8 mouse cellular contexts compared by ENCODE assay signal in the genomic region with DNA sequence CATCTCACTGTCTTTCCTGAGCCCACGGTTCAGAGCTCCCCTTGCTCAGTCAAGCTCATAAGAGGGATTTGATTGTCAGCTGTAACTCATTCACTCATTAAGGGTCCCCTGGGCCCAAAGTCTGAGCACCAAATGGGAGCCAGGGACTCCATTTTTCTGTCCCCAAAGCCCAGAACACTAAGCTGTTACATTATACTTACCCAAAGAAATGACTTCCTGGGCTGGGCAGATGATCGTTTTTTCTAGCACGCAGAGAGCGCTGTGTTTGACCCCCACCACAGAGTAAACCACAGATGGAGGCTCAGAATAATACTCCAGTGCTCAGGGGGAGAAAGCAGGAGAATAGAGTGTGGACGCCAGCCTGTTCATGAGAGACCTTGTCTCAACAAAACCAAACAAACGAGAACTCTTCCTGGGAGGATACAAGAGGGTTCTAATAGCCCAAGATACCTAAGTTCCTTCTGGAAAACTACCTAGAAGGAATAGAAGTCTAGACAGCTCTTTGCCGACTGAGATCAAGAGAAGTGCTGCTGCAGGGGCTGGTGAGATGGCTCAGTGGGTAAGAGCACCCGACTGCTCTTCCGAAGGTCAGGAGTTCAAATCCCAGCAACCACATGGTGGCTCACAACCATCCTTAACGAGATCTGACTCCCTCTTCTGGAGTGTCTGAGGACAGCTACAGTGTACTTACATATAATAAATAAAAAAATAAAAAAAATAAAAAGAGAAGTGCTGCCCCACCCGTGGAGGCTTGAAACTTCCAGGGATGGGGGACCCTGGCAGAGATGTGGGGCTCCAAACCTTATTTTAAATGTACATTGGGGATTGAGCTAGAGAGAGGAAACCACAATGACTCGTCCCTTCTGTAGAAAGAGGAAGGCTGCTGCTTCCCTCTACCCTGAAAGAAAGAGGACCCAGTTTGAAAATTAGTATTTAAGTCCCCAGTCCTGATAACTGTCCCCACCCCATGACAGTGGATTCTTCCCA. TPM values are rescaled to one million over a fixed set of nuclear protein-coding genes. Genes with fewer than 3 reads are reported as not detected.
DNase-seq lines count a peak whose midpoint lies in the region; ATAC-seq lines count a peak whose summit lies in the region.

No protein-coding gene starts in this region.

- WGBS in kidney, embryonic 16.5 days, result 48% methylated on average over 12 of the region's 12 CpGs

- DNase-seq in kidney, adult 18-20 months, result no peak
- peak; percentile 17 for DNase-seq in induced T-regulatory cell, adult 2 months (ENCODE audit: low read depth)
- DNase-seq in embryo, embryonic 10 days (ENCODE audit: low spot score), result no peak
- no peak for DNase-seq in urinary bladder, adult 2 months (ENCODE audit: low spot score)
- no peak for DNase-seq in gastrocnemius, adult 18-20 months (ENCODE audit: low spot score)

- no peaks in the 10 kb centered on the region for H3K27me3 ChIP-seq in kidney, embryonic 16.5 days (ENCODE audit: insufficient read depth, low read length)

- H3K9me3 ChIP-seq in kidney, embryonic 16.5 days (ENCODE audit: low read length), result no peaks in the 10 kb centered on the region

- no peak for ATAC-seq in kidney, embryonic 16.5 days (ENCODE audit: low FRiP score, low TSS enrichment)
- ATAC-seq in common myeloid progenitor, adult 5-6 weeks (replicated peaks; ENCODE audit: low read depth, poor library complexity, severe bottlenecking), result peak; percentile 61
- ATAC-seq in monocyte, adult 5-6 weeks (replicated peaks; ENCODE audit: insufficient number of reproducible peaks, low FRiP score, low TSS enrichment, poor library complexity, severe bottlenecking), result peak; percentile 41

- H3K4me2 ChIP-seq in kidney, embryonic 16.5 days (replicated peaks; ENCODE audit: low read depth, low read length), result peak overlapping the region; percentile 70

- peak overlapping the region; percentile 76 for H3K9ac ChIP-seq in kidney, embryonic 16.5 days (replicated peaks; ENCODE audit: low read length)

- H3K4me1 ChIP-seq in kidney, embryonic 16.5 days (ENCODE audit: insufficient read depth, low read length), result peaks cover 43% of the 10 kb centered on the region

- H3K36me3 ChIP-seq in kidney, embryonic 16.5 days (ENCODE audit: insufficient read depth, low read length), result no peaks in the 10 kb centered on the region

- H3K4me3 ChIP-seq in kidney, embryonic 16.5 days (ENCODE audit: low read length), result peak overlapping the region; percentile 80

- peak overlapping the region; percentile 75 for H3K27ac ChIP-seq in kidney, embryonic 16.5 days (ENCODE audit: low read length)

RNA-seq across cellular contexts. Expression of a gene that starts 1.0 kb away (rescaled TPM):
- 48.9 and 52.4 TPM in 2 replicates for polyA plus RNA-seq in kidney, embryonic 16.5 days (2015; fragmentation: Nextera tagmentation; extraction: Ambion mirVana)
- 80.4 and 81.1 TPM in 2 replicates for total RNA-seq in common myeloid progenitor, adult 5-6 weeks (2017)
- 610 to 725 TPM (median 637 TPM) in 3 replicates for total RNA-seq in monocyte, adult 5-6 weeks (2017)
- 85.8 and 105 TPM in 2 replicates for polyA plus RNA-seq in urinary bladder, adult 2 months (2012; rRNA removed)
- 10 to 100 TPM in 1 of 2 experiments, 1 to 10 TPM in 1; 7.8 to 10.4 TPM for total RNA-seq in gastrocnemius, adult 18-20 months (2021)

RNA-seq across cellular contexts. Expression of a gene that starts 27.1 kb away (rescaled TPM):
- polyA plus RNA-seq in kidney, embryonic 16.5 days (2015; fragmentation: Nextera tagmentation; extraction: Ambion mirVana), result 19.6 and 20.3 TPM in 2 replicates
- total RNA-seq in common myeloid progenitor, adult 5-6 weeks (2017), result 15.8 and 18.3 TPM in 2 replicates
- 14.2 to 22.2 TPM (median 16.0 TPM) in 3 replicates for total RNA-seq in monocyte, adult 5-6 weeks (2017)
- polyA plus RNA-seq in urinary bladder, adult 2 months (2012; rRNA removed), result 17.2 and 17.6 TPM in 2 replicates
- total RNA-seq in gastrocnemius, adult 18-20 months (2021), result 1 to 10 TPM; 4.7 to 5.1 TPM
